8 mouse cellular contexts compared by ENCODE assay signal in genomic region chr13:24338343-24338861, GRCm38 (mm10). TPM values are rescaled to one million over a fixed set of nuclear protein-coding genes. Genes with fewer than 3 reads are reported as not detected.
DNase-seq lines count a peak whose midpoint lies in the region; ATAC-seq and TF ChIP-seq lines count a peak whose summit lies in the region.

No protein-coding gene starts in this region.

- peak; percentile 31 for DNase-seq in stomach, postnatal 0 days (ENCODE audit: low spot score)
- DNase-seq in embryo, embryonic 9.5 days (ENCODE audit: extremely low spot score) = no peak
- no peak for DNase-seq in left cerebral cortex, postnatal 4 days

- no peaks in the 10 kb centered on the region for H3K36me3 ChIP-seq in intestine, embryonic 15.5 days
- no peaks in the 10 kb centered on the region for H3K36me3 ChIP-seq in intestine, postnatal 0 days (ENCODE audit: control insufficient read depth, insufficient read depth)
- H3K36me3 ChIP-seq in heart, embryonic 13.5 days = no peaks in the 10 kb centered on the region
- H3K36me3 ChIP-seq in liver, embryonic 16.5 days (ENCODE audit: control insufficient read depth, insufficient read depth) = no peaks in the 10 kb centered on the region
- no peaks in the 10 kb centered on the region for H3K36me3 ChIP-seq in stomach, postnatal 0 days (ENCODE audit: control insufficient read depth, insufficient read depth, low read length)
- H3K36me3 ChIP-seq in midbrain, embryonic 13.5 days = no peaks in the 10 kb centered on the region

- H3K4me1 ChIP-seq in intestine, embryonic 15.5 days (replicated peaks) = no peaks in the 10 kb centered on the region
- H3K4me1 ChIP-seq in intestine, postnatal 0 days (replicated peaks; ENCODE audit: control insufficient read depth, insufficient read depth, low read length) = 0 out of 2 replicates have a peak, but pooled peaks cover 4% of the 10 kb centered on the region
- H3K4me1 ChIP-seq in heart, embryonic 13.5 days = peaks cover 10% of the 10 kb centered on the region
- H3K4me1 ChIP-seq in liver, embryonic 16.5 days (ENCODE audit: control insufficient read depth, low read depth, low read length) = peaks cover 9% of the 10 kb centered on the region
- no peaks in the 10 kb centered on the region for H3K4me1 ChIP-seq in stomach, postnatal 0 days (replicated peaks; ENCODE audit: control insufficient read depth, insufficient read depth)
- H3K4me1 ChIP-seq in midbrain, embryonic 13.5 days (replicated peaks) = no peaks in the 10 kb centered on the region

- H3K27ac ChIP-seq in intestine, embryonic 15.5 days = no peak overlapping the region
- no peak overlapping the region for H3K27ac ChIP-seq in intestine, postnatal 0 days (ENCODE audit: low read depth, low read length)
- 0 out of 2 replicates have a peak overlapping the region, but pooled peaks have one; percentile 5 for H3K27ac ChIP-seq in heart, embryonic 13.5 days (replicated peaks)
- H3K27ac ChIP-seq in liver, embryonic 16.5 days (ENCODE audit: low read length) = no peak overlapping the region
- no peak overlapping the region for H3K27ac ChIP-seq in stomach, postnatal 0 days (replicated peaks)
- H3K27ac ChIP-seq in midbrain, embryonic 13.5 days = no peak overlapping the region

- TF ChIP-seq CTCF in intestine, postnatal 0 days (IDR thresholded peaks at IDR 0.05; ENCODE audit: low read depth) = no peak
- TF ChIP-seq CTCF in stomach, postnatal 0 days (IDR thresholded peaks at IDR 0.05; ENCODE audit: low read depth) = no peak

- H3K4me3 ChIP-seq in intestine, embryonic 15.5 days (replicated peaks) = no peak overlapping the region
- H3K4me3 ChIP-seq in intestine, postnatal 0 days (ENCODE audit: low read depth, low read length) = no peak overlapping the region
- no peak overlapping the region for H3K4me3 ChIP-seq in heart, embryonic 13.5 days
- no peak overlapping the region for H3K4me3 ChIP-seq in liver, embryonic 16.5 days (ENCODE audit: low read depth, low read length)
- H3K4me3 ChIP-seq in stomach, postnatal 0 days (ENCODE audit: low read depth, low read length) = no peak overlapping the region
- no peak overlapping the region for H3K4me3 ChIP-seq in midbrain, embryonic 13.5 days (replicated peaks)

- intact Hi-C loops in left cerebral cortex, postnatal 4 days (cut with DNase I) = no loop called here

- no peaks in the 10 kb centered on the region for H3K9me3 ChIP-seq in intestine, embryonic 15.5 days
- H3K9me3 ChIP-seq in intestine, postnatal 0 days (ENCODE audit: control insufficient read depth) = no peaks in the 10 kb centered on the region
- no peaks in the 10 kb centered on the region for H3K9me3 ChIP-seq in heart, embryonic 13.5 days
- no peaks in the 10 kb centered on the region for H3K9me3 ChIP-seq in liver, embryonic 16.5 days (replicated peaks; ENCODE audit: control insufficient read depth, low read length)
- no peaks in the 10 kb centered on the region for H3K9me3 ChIP-seq in stomach, postnatal 0 days (ENCODE audit: control insufficient read depth, low read length)
- no peaks in the 10 kb centered on the region for H3K9me3 ChIP-seq in midbrain, embryonic 13.5 days

- WGBS in intestine, embryonic 15.5 days = 45% methylated on average over 4 of the region's 4 CpGs
- WGBS in intestine, postnatal 0 days = 41% methylated on average over 4 of the region's 4 CpGs
- 38% methylated on average over 4 of the region's 4 CpGs for WGBS in heart, embryonic 13.5 days
- WGBS in liver, embryonic 16.5 days (ENCODE audit: insufficient replicate concordance) = 19% methylated on average over 4 of the region's 4 CpGs
- 16% methylated on average over 4 of the region's 4 CpGs for WGBS in stomach, postnatal 0 days
- WGBS in midbrain, embryonic 13.5 days = 79% methylated on average over 4 of the region's 4 CpGs

- no peak for TF ChIP-seq EP300 in stomach, postnatal 0 days (optimal IDR thresholded peaks at IDR 0.05)

- 0 out of 2 replicates have a peak, but pooled peaks have one; percentile 8 for ATAC-seq in intestine, embryonic 15.5 days
- no peak for ATAC-seq in intestine, postnatal 0 days
- ATAC-seq in heart, embryonic 13.5 days (ENCODE audit: extremely low read depth, insufficient number of reproducible peaks, low FRiP score, low TSS enrichment) = no peak
- ATAC-seq in liver, embryonic 16.5 days (ENCODE audit: low read depth) = 0 out of 2 replicates have a peak, but pooled peaks have one; percentile 35
- peak; percentile 82 for ATAC-seq in stomach, postnatal 0 days (ENCODE audit: low FRiP score, low TSS enrichment)
- no peak for ATAC-seq in midbrain, embryonic 13.5 days

- H3K27me3 ChIP-seq in intestine, embryonic 15.5 days (replicated peaks) = no peaks in the 10 kb centered on the region
- no peaks in the 10 kb centered on the region for H3K27me3 ChIP-seq in intestine, postnatal 0 days (replicated peaks; ENCODE audit: control insufficient read depth, insufficient read depth, low read length)
- H3K27me3 ChIP-seq in heart, embryonic 13.5 days (replicated peaks) = no peaks in the 10 kb centered on the region
- H3K27me3 ChIP-seq in liver, embryonic 16.5 days (ENCODE audit: control insufficient read depth, insufficient read depth, low read depth, low read length) = no peaks in the 10 kb centered on the region
- no peaks in the 10 kb centered on the region for H3K27me3 ChIP-seq in stomach, postnatal 0 days (ENCODE audit: control insufficient read depth, insufficient read depth, low read length)
- no peaks in the 10 kb centered on the region for H3K27me3 ChIP-seq in midbrain, embryonic 13.5 days

- H3K4me2 ChIP-seq in intestine, embryonic 15.5 days (replicated peaks) = no peak overlapping the region
- H3K4me2 ChIP-seq in intestine, postnatal 0 days (replicated peaks; ENCODE audit: low read depth) = no peak overlapping the region
- H3K4me2 ChIP-seq in heart, embryonic 13.5 days = no peak overlapping the region
- peak overlapping the region; percentile 33; the same call in 1 of the 2 replicates for H3K4me2 ChIP-seq in liver, embryonic 16.5 days (ENCODE audit: low read depth, low read length)
- H3K4me2 ChIP-seq in stomach, postnatal 0 days (replicated peaks; ENCODE audit: low read depth) = no peak overlapping the region
- no peak overlapping the region for H3K4me2 ChIP-seq in midbrain, embryonic 13.5 days (replicated peaks)

- no peak overlapping the region for H3K9ac ChIP-seq in intestine, embryonic 15.5 days
- no peak overlapping the region for H3K9ac ChIP-seq in intestine, postnatal 0 days (ENCODE audit: low read depth, low read length)
- no peak overlapping the region for H3K9ac ChIP-seq in heart, embryonic 13.5 days
- no peak overlapping the region for H3K9ac ChIP-seq in liver, embryonic 16.5 days (ENCODE audit: low read depth, low read length)
- H3K9ac ChIP-seq in stomach, postnatal 0 days (ENCODE audit: low read length) = no peak overlapping the region
- H3K9ac ChIP-seq in midbrain, embryonic 13.5 days (replicated peaks) = no peak overlapping the region

RNA-seq across cellular contexts. Expression of gene Cmah, which starts 11.2 kb away (rescaled TPM):
- polyA plus RNA-seq in intestine, embryonic 15.5 days (2015; fragmentation: Nextera tagmentation; extraction: Ambion mirVana) = 0.39 and 0.58 TPM in 2 replicates
- polyA plus RNA-seq in intestine, postnatal 0 days (2015; fragmentation: Nextera tagmentation; extraction: Ambion mirVana) = 0.60 and 1.4 TPM in 2 replicates
- 0.27 and 0.37 TPM in 2 replicates for polyA plus RNA-seq in heart, embryonic 13.5 days (2015; fragmentation: Nextera tagmentation; extraction: Ambion mirVana)
- polyA plus RNA-seq in liver, embryonic 16.5 days (2015; fragmentation: Nextera tagmentation; extraction: Ambion mirVana) = 1.1 and 1.6 TPM in 2 replicates
- polyA plus RNA-seq in stomach, postnatal 0 days (2015; fragmentation: Nextera tagmentation; extraction: Ambion mirVana) = 1.0 and 1.3 TPM in 2 replicates
- 0.14 and 0.23 TPM in 2 replicates for polyA plus RNA-seq in midbrain, embryonic 13.5 days (2015; fragmentation: Nextera tagmentation; extraction: Ambion mirVana)
- under 1 TPM; 0.40 to 0.58 TPM for total RNA-seq in left cerebral cortex, postnatal 4 days (2021)

RNA-seq across cellular contexts. Expression of gene Carmil1, which starts 57.8 kb away (rescaled TPM):
- polyA plus RNA-seq in intestine, embryonic 15.5 days (2015; fragmentation: Nextera tagmentation; extraction: Ambion mirVana) = 40.0 and 40.3 TPM in 2 replicates
- polyA plus RNA-seq in intestine, postnatal 0 days (2015; fragmentation: Nextera tagmentation; extraction: Ambion mirVana) = 25.6 and 25.9 TPM in 2 replicates
- polyA plus RNA-seq in heart, embryonic 13.5 days (2015; fragmentation: Nextera tagmentation; extraction: Ambion mirVana) = 7.9 and 8.4 TPM in 2 replicates
- 4.3 and 5.4 TPM in 2 replicates for polyA plus RNA-seq in liver, embryonic 16.5 days (2015; fragmentation: Nextera tagmentation; extraction: Ambion mirVana)
- 17.8 and 18.9 TPM in 2 replicates for polyA plus RNA-seq in stomach, postnatal 0 days (2015; fragmentation: Nextera tagmentation; extraction: Ambion mirVana)
- 21.8 and 22.1 TPM in 2 replicates for polyA plus RNA-seq in midbrain, embryonic 13.5 days (2015; fragmentation: Nextera tagmentation; extraction: Ambion mirVana)
- total RNA-seq in left cerebral cortex, postnatal 4 days (2021) = 10 to 100 TPM; 57.9 to 82.4 TPM

Comparison
In these comparisons a context has a peak if more than half of its experiments do, and no peak if none do; other contexts are left out.
1. ATAC-seq: peak in intestine, embryonic 15.5 days (single experiment), liver, embryonic 16.5 days (single experiment) and stomach, postnatal 0 days (single experiment); none in intestine, postnatal 0 days (single experiment), heart, embryonic 13.5 days (single experiment) and midbrain, embryonic 13.5 days (single experiment).